Mouse (Mus musculus): ENCODE measurements around the gene Gm11099.
A peak's percentile ranks its signal among the peaks of the same experiment; 100 is the strongest.

The Gm11099 gene

GRCm38 (mm10) chr2:58859134-58859533 is at the start of gene Gm11099:
Gm11099 (plus strand) TSS chr2:58859434.
- no peak for DNase-seq

GRCm38 (mm10) chr2:58812941-58813340 is 46.3 kb upstream of the Gm11099 start:
- DNase-seq, result no peak

GRCm38 (mm10) chr2:58828910-58829600 is 30.2 kb upstream of the Gm11099 start:
- DNase-seq, result no peak

GRCm38 (mm10) chr2:58829981-58830742 is 29.1 kb upstream of the Gm11099 start:
- peak; percentile 69 to 75 for DNase-seq

- DNase-seq, result peak; percentile 62 to 75
Measured at GRCm38 (mm10) chr2:58832253-58832980, 26.8 kb upstream of the Gm11099 start.

- DNase-seq, result peak in 1 of 2 experiments; percentile 71
Measured at GRCm38 (mm10) chr2:58841021-58841420, 18.2 kb upstream of the Gm11099 start.

- DNase-seq, result no peak
Measured at GRCm38 (mm10) chr2:58842443-58842842, 16.8 kb upstream of the Gm11099 start.

GRCm38 (mm10) chr2:58844499-58844898 is 14.7 kb upstream of the Gm11099 start:
- no peak for DNase-seq

GRCm38 (mm10) chr2:58879876-58880275 is 20.6 kb downstream of the Gm11099 start:
- no peak for DNase-seq

GRCm38 (mm10) chr2:58905057-58905456 is 45.8 kb downstream of the Gm11099 start:
- DNase-seq, result no peak

- DNase-seq, result peak in 1 of 2 experiments; percentile 15
Measured at GRCm38 (mm10) chr2:58906814-58907516, 47.7 kb downstream of the Gm11099 start.

GRCm38 (mm10) chr2:58912339-58912738 is 53.1 kb downstream of the Gm11099 start:
- DNase-seq, result no peak

GRCm38 (mm10) chr2:58918351-58918750 is 59.1 kb downstream of the Gm11099 start:
- DNase-seq, result no peak

GRCm38 (mm10) chr2:58925551-58925950 is 66.3 kb downstream of the Gm11099 start:
- no peak for DNase-seq

- no peak for DNase-seq
Measured at GRCm38 (mm10) chr2:58941361-58941760, 82.1 kb downstream of the Gm11099 start.

- no peak for DNase-seq
Measured at GRCm38 (mm10) chr2:58948796-58949195, 89.6 kb downstream of the Gm11099 start.

GRCm38 (mm10) chr2:58952101-58952500 is 92.9 kb downstream of the Gm11099 start:
- DNase-seq, result no peak

- no peak for DNase-seq
Measured at GRCm38 (mm10) chr2:58956351-58956750, 97.1 kb downstream of the Gm11099 start.

GRCm38 (mm10) chr2:58956770-58957300 is 97.6 kb downstream of the Gm11099 start:
- no peak for DNase-seq

All from kidney, postnatal 36 days (tissue).